Mouse (Mus musculus) heart, adult 2 months (tissue): Measurements from ENCODE around the gene Ankfn1. TPM values are rescaled to one million over a fixed set of nuclear protein-coding genes. Genes with fewer than 3 reads are reported as not detected.
A peak's percentile ranks its signal among the peaks of the same experiment; 100 is the strongest.

Experiments used
- DNase-seq, 2 experiments: peaks; one replicate each; pipeline ENCODE4 v3.0.0; 2021
- H3K27ac ChIP-seq: fragments of 200-600 bp; 2 replicates; pipeline ENCODE4 v1.8.1; 2022
- H3K27me3 ChIP-seq: fragments of 200-500 bp; 2 replicates; pipeline ENCODE4 v1.6.1; 2012; ENCODE audit warnings: mild to moderate bottlenecking, low read length, inconsistent platforms, mixed read lengths; ENCODE audit not compliant: control insufficient read depth, insufficient read depth
- H3K36me3 ChIP-seq: fragments of 200-500 bp; 2 replicates; pipeline ENCODE4 v1.6.1; 2012; ENCODE audit warnings: low read length, inconsistent platforms; ENCODE audit not compliant: control insufficient read depth, insufficient read depth
- H3K4me1 ChIP-seq: fragments of 200-500 bp; 2 replicates; pipeline ENCODE4 v1.6.1; 2011; ENCODE audit warnings: low read length; ENCODE audit not compliant: control insufficient read depth, insufficient read depth
- H3K4me3 ChIP-seq: fragments of 200-600 bp; 2 replicates; pipeline ENCODE4 v1.8.1; 2022
- H3K79me2 ChIP-seq: fragments of 200-500 bp; replicated peaks from 2 replicates; pipeline ENCODE4 v1.6.1; 2012; ENCODE audit warnings: mild to moderate bottlenecking, inconsistent platforms, low read length, moderate library complexity, mixed read lengths; ENCODE audit not compliant: control insufficient read depth, insufficient read depth
- H3K9ac ChIP-seq: fragments of 200-500 bp; 2 replicates; pipeline ENCODE4 v1.6.1; 2012; ENCODE audit warnings: low read depth, mild to moderate bottlenecking, control low read depth, inconsistent platforms, low read length, mixed read lengths
- CTCF ChIP-seq: fragments of 200-600 bp; IDR thresholded peaks from 2 replicates; pipeline ENCODE4 v1.8.1; 2022; ENCODE audit warnings: antibody characterized with exemption, mild to moderate bottlenecking, moderate library complexity
- EP300 ChIP-seq: fragments of 200-500 bp; IDR thresholded peaks from 2 replicates; pipeline ENCODE4 v1.6.1; 2011; ENCODE audit warnings: low read depth, low read length, control low read depth; ENCODE audit not compliant: insufficient read depth
- POLR2A ChIP-seq: fragments of 200-500 bp; IDR thresholded peaks from 2 replicates; pipeline ENCODE4 v1.6.1; 2011; ENCODE audit warnings: mild to moderate bottlenecking, low read depth, low read length, control low read depth; ENCODE audit not compliant: insufficient read depth
- WGBS: fragments of 180-500 bp; shearing (Covaris S2); methylation state at CpG from one replicate; pipeline ENCODE4 v1.1.7; 2018; 5-methylcytosine and 5-hydroxymethylcytosine counted together
- intact Hi-C: fragments of 180-260 bp; cut with DNase I; formaldehyde crosslinking; loops from one replicate; pipeline ENCODE4 v1.15.1; 2025
- polyA plus RNA-seq: library from polyadenylated mRNA; depleted of rRNA; stranded (reverse); fragments of >200 nt; gene quantifications from 2 replicates; pipeline ENCODE4 v1.2.3, GENCODE M21; 2012
- total RNA-seq, 2 experiments: library from RNA; stranded (reverse); gene quantifications; 2 replicates each; pipeline ENCODE4 v1.2.3; 2021

Gene Ankfn1
- total and polyA plus RNA-seq, 3 experiments: 0.14 TPM; not detected in 2

GRCm38 (mm10) chr11:89550921-89551320 lies 226.5 kb downstream of the Ankfn1 start:
- no peaks in the 10 kb centered on the region for H3K27me3 ChIP-seq
- TF ChIP-seq POLR2A (no peak), EP300 (no peak), CTCF (no peak)
- H3K4me3 ChIP-seq: no peak overlapping the region
- no peaks in the 10 kb centered on the region for H3K4me1 ChIP-seq
- intact Hi-C loops: no loop called here
- no peaks in the 10 kb centered on the region for H3K79me2 ChIP-seq
- H3K36me3 ChIP-seq: no peaks in the 10 kb centered on the region
- H3K9ac ChIP-seq: no peak overlapping the region
- 80% methylated on average over 3 of the region's 3 CpGs for WGBS
- DNase-seq: no peak
- H3K27ac ChIP-seq: no peak overlapping the region

GRCm38 (mm10) chr11:89548786-89549185 lies 228.7 kb downstream of the Ankfn1 start:
- Histone ChIP-seq H3K27ac (no peak overlapping the region), H3K4me3 (no peak overlapping the region), H3K4me1 (no peaks in the 10 kb centered on the region), H3K9ac (no peak overlapping the region), H3K27me3 (no peaks in the 10 kb centered on the region), H3K36me3 (no peaks in the 10 kb centered on the region), H3K79me2 (no peaks in the 10 kb centered on the region)
- WGBS: 37% methylated on average over 4 of the region's 4 CpGs
- DNase-seq: no peak
- TF ChIP-seq EP300: no peak
- TF ChIP-seq POLR2A: no peak
- no peak for TF ChIP-seq CTCF
- intact Hi-C loops: loop anchor here (10.0 kb wide), 1 partner anchor 176 kb away; no protein-coding TSS in a partner anchor

GRCm38 (mm10) chr11:89546164-89546563 lies 231.3 kb downstream of the Ankfn1 start:
- no peaks in the 10 kb centered on the region for H3K4me1 ChIP-seq
- WGBS: 37% methylated on average over 7 of the region's 7 CpGs
- no peaks in the 10 kb centered on the region for H3K79me2 ChIP-seq
- H3K27ac ChIP-seq: no peak overlapping the region
- intact Hi-C loops: loop anchor here (10.0 kb wide), 1 partner anchor 179 kb away; no protein-coding TSS in a partner anchor
- TF ChIP-seq POLR2A (no peak), CTCF (peak; percentile 57)
- no peak for DNase-seq
- no peaks in the 10 kb centered on the region for H3K27me3 ChIP-seq
- no peaks in the 10 kb centered on the region for H3K36me3 ChIP-seq
- H3K9ac ChIP-seq: no peak overlapping the region
- H3K4me3 ChIP-seq: no peak overlapping the region

GRCm38 (mm10) chr11:89544856-89545817 lies 232.3 kb downstream of the Ankfn1 start:
- intact Hi-C loops: loop anchor here (10.0 kb wide), 1 partner anchor 180 kb away; no protein-coding TSS in a partner anchor
- DNase-seq: no peak
- Histone ChIP-seq H3K4me3 (no peak overlapping the region), H3K4me1 (no peaks in the 10 kb centered on the region), H3K36me3 (no peaks in the 10 kb centered on the region), H3K27me3 (no peaks in the 10 kb centered on the region), H3K9ac (no peak overlapping the region), H3K79me2 (no peaks in the 10 kb centered on the region), H3K27ac (no peak overlapping the region)
- 6% methylated on average over 29 of the region's 29 CpGs for WGBS
- no peak for TF ChIP-seq CTCF
- no peak for TF ChIP-seq EP300
- no peak for TF ChIP-seq POLR2A

- no peak overlapping the region for H3K4me3 ChIP-seq
- H3K36me3 ChIP-seq: no peaks in the 10 kb centered on the region
- no peaks in the 10 kb centered on the region for H3K79me2 ChIP-seq
- no peak overlapping the region for H3K27ac ChIP-seq
- TF ChIP-seq EP300 (no peak), POLR2A (no peak), CTCF (no peak)
- DNase-seq: no peak
- WGBS: 80% methylated on average over 8 of the region's 8 CpGs
- intact Hi-C loops: no loop called here
- H3K9ac ChIP-seq: no peak overlapping the region
- H3K4me1 ChIP-seq: no peaks in the 10 kb centered on the region
- no peaks in the 10 kb centered on the region for H3K27me3 ChIP-seq
Observed at GRCm38 (mm10) chr11:89538376-89538775, 239.1 kb downstream of the Ankfn1 start.

GRCm38 (mm10) chr11:89527800-89528430 lies 249.5 kb downstream of the Ankfn1 start:
- TF ChIP-seq POLR2A: no peak
- no peak for TF ChIP-seq EP300
- no peak for TF ChIP-seq CTCF
- no peak for DNase-seq
- Histone ChIP-seq H3K79me2 (no peaks in the 10 kb centered on the region), H3K4me3 (no peak overlapping the region), H3K27ac (no peak overlapping the region), H3K27me3 (no peaks in the 10 kb centered on the region), H3K36me3 (no peaks in the 10 kb centered on the region), H3K9ac (no peak overlapping the region), H3K4me1 (no peaks in the 10 kb centered on the region)
- WGBS: 67% methylated on average over 4 of the region's 4 CpGs
- intact Hi-C loops: no loop called here
